Mouse (Mus musculus) CH12.LX (cell line): ENCODE measurements at regions not wholly inside any gene's neighbourhood (a gene's known extent, or its start where the extent isn't known, plus 50 kb on each side); places are given as distances from the start of the nearest gene placed in this dataset.

Source experiments
- DNase-seq: peaks from one replicate; pipeline ENCODE4 v3.0.0-alpha.2; 2013; ENCODE audit errors: extremely low read depth
- H3K27ac ChIP-seq: 2 replicates; pipeline ENCODE4 v1.5.1; 2012; ENCODE audit warnings: low read depth, mild to moderate bottlenecking, control low read depth, moderate library complexity; ENCODE audit not compliant: insufficient read depth
- H3K27me3 ChIP-seq: replicated peaks from 2 replicates; pipeline ENCODE3; 2012; ENCODE audit warnings: inconsistent platforms
- H3K36me3 ChIP-seq, 2 experiments: replicated peaks in 1 of 2; 2 replicates each; pipeline versions ENCODE3 to v1.6.1; 2012; ENCODE audit warnings: inconsistent platforms in 1 of 2, low read length in 1 of 2, mild to moderate bottlenecking in 1 of 2, mixed read lengths in 1 of 2, moderate library complexity in 1 of 2; ENCODE audit not compliant: control insufficient read depth in 1 of 2, insufficient read depth in 1 of 2
- H3K4me1 ChIP-seq, 2 experiments: 2 replicates each; pipeline ENCODE4 v1.6.1; 2012; ENCODE audit warnings: inconsistent platforms in 1 of 2, moderate library complexity in 1 of 2; ENCODE audit not compliant: insufficient read depth in 2 of 2, control insufficient read depth in 1 of 2
- H3K4me2 ChIP-seq: 2 replicates; pipeline ENCODE4 v1.6.1; 2012; ENCODE audit warnings: low read depth, mild to moderate bottlenecking, control low read depth; ENCODE audit not compliant: poor library complexity, insufficient read depth, severe bottlenecking
- H3K4me3 ChIP-seq, 3 experiments: fragments of 150-350 bp in 1 of 3; sonication (generic) in 1 of 3; replicated peaks in 1 of 3; 2 replicates each; pipeline versions ENCODE3 to v1.5.1; 2011 to 2012; ENCODE audit warnings: low read depth in 2 of 3, low read length in 2 of 3, mild to moderate bottlenecking in 2 of 3, moderate library complexity in 2 of 3, control low read depth in 1 of 3, improper control_type of control experiment in 1 of 3, inconsistent platforms in 1 of 3, mixed read lengths in 1 of 3; ENCODE audit not compliant: poor library complexity in 1 of 3
- H3K79me2 ChIP-seq: replicated peaks from 2 replicates; pipeline ENCODE4 v1.6.1; 2012; ENCODE audit warnings: mild to moderate bottlenecking, moderate library complexity; ENCODE audit not compliant: control insufficient read depth, poor library complexity, insufficient read depth, severe bottlenecking; ENCODE audit errors: extremely low read depth
- H3K9ac ChIP-seq: 2 replicates; pipeline ENCODE4 v1.6.1; 2012; ENCODE audit warnings: low read depth, mild to moderate bottlenecking, control low read depth, moderate library complexity; ENCODE audit not compliant: insufficient read depth
- H3K9me3 ChIP-seq: replicated peaks from 2 replicates; pipeline ENCODE3; 2012; ENCODE audit warnings: low read length, inconsistent platforms, mixed read lengths
- CTCF ChIP-seq, 2 experiments: IDR thresholded peaks in 1 of 2; conservative IDR thresholded peaks in 1 of 2; 2 replicates each; pipeline ENCODE4 v1.5.1; 2011 to 2012; ENCODE audit warnings: low read depth in 2 of 2, low read length in 2 of 2, improper control_type of control experiment in 1 of 2, inconsistent platforms in 1 of 2, mild to moderate bottlenecking in 1 of 2, moderate library complexity in 1 of 2
- E2F4 ChIP-seq: IDR thresholded peaks from 2 replicates; pipeline ENCODE4 v1.6.1; 2011; ENCODE audit warnings: low read depth, low read length, improper control_type of control experiment; ENCODE audit not compliant: insufficient replicate concordance
- ETS1 ChIP-seq: conservative IDR thresholded peaks from 2 replicates; pipeline ENCODE4 v1.6.1; 2012; ENCODE audit warnings: low read depth, mild to moderate bottlenecking, inconsistent platforms, low read length, improper control_type of control experiment, moderate library complexity
- HCFC1 ChIP-seq: IDR thresholded peaks from 2 replicates; pipeline ENCODE4 v1.6.1; 2012; ENCODE audit warnings: low read depth, mild to moderate bottlenecking, inconsistent platforms, low read length, improper control_type of control experiment
- IRF4 ChIP-seq: IDR thresholded peaks from 2 replicates; pipeline ENCODE4 v1.6.1; 2014; ENCODE audit warnings: low read depth, mild to moderate bottlenecking, inconsistent platforms, low read length, improper control_type of control experiment
- JUN ChIP-seq: IDR thresholded peaks from 2 replicates; pipeline ENCODE4 v1.6.1; 2011; ENCODE audit warnings: low read depth, mild to moderate bottlenecking, low read length, improper control_type of control experiment, moderate library complexity; ENCODE audit not compliant: insufficient read depth
- JUND ChIP-seq: conservative IDR thresholded peaks from 2 replicates; pipeline ENCODE4 v1.6.1; 2011; ENCODE audit warnings: low read depth, low read length, improper control_type of control experiment
- KAT2A ChIP-seq: IDR thresholded peaks from 2 replicates; pipeline ENCODE4 v1.6.1; 2012; ENCODE audit warnings: low read length, improper control_type of control experiment, inconsistent platforms; ENCODE audit not compliant: insufficient replicate concordance
- MAX ChIP-seq: IDR thresholded peaks from 2 replicates; pipeline ENCODE4 v1.6.1; 2011; ENCODE audit warnings: low read length, improper control_type of control experiment
- MAZ ChIP-seq: IDR thresholded peaks from 2 replicates; pipeline ENCODE4 v1.6.1; 2012; ENCODE audit warnings: low read depth, mild to moderate bottlenecking, inconsistent platforms, low read length, improper control_type of control experiment, moderate library complexity
- MYC ChIP-seq: IDR thresholded peaks from 2 replicates; pipeline ENCODE4 v1.6.1; 2011; ENCODE audit warnings: low read depth, mild to moderate bottlenecking, improper control_type of control experiment, low read length
- POLR2AphosphoS2 ChIP-seq: IDR thresholded peaks from 2 replicates; pipeline ENCODE4 v1.6.1; 2011; ENCODE audit warnings: low read depth, low read length, improper control_type of control experiment
- RCOR1 ChIP-seq: conservative IDR thresholded peaks from 2 replicates; pipeline ENCODE4 v1.6.1; 2012; ENCODE audit warnings: low read depth, mild to moderate bottlenecking, inconsistent platforms, low read length, improper control_type of control experiment
- SIN3A ChIP-seq: IDR thresholded peaks from 2 replicates; pipeline ENCODE4 v1.6.1; 2012; ENCODE audit warnings: low read length, improper control_type of control experiment, inconsistent platforms
- SMC3 ChIP-seq: IDR thresholded peaks from 2 replicates; pipeline ENCODE4 v1.6.1; 2011; ENCODE audit warnings: low read depth, low read length, improper control_type of control experiment
- TBP ChIP-seq: conservative IDR thresholded peaks from 2 replicates; pipeline ENCODE4 v1.6.1; 2011; ENCODE audit warnings: low read depth, low read length, improper control_type of control experiment
- USF1 ChIP-seq: IDR thresholded peaks from 2 replicates; pipeline ENCODE4 v1.6.1; 2014; ENCODE audit warnings: low read depth, mild to moderate bottlenecking, inconsistent platforms, low read length, improper control_type of control experiment
- ZC3H11A ChIP-seq: IDR thresholded peaks from 2 replicates; pipeline ENCODE4 v1.6.1; 2012; ENCODE audit warnings: low read depth, mild to moderate bottlenecking, inconsistent platforms, low read length, improper control_type of control experiment
- ZNF384 ChIP-seq: IDR thresholded peaks from 2 replicates; pipeline ENCODE4 v1.6.1; 2012; ENCODE audit warnings: low read depth, low read length, improper control_type of control experiment, inconsistent platforms
- dilution Hi-C: fragments of 300-500 bp; cut with MboI; formaldehyde crosslinking; loops from 2 replicates; pipeline ENCODE4 v1.14.3; 2020; ENCODE audit warnings: low sequenced_read_pairs; ENCODE audit not compliant: extremely low pct_unique_long_range_greater_than_20kb, extremely low pct_ligation_motif_present
- in situ Hi-C: fragments of 300-500 bp; cut with MboI; formaldehyde crosslinking; loops from 3 replicates; pipeline ENCODE4 v1.14.3; 2019; ENCODE audit warnings: low sequenced_read_pairs, low pct_ligation_motif_present, low pct_unique_long_range_greater_than_20kb, mixed read lengths

- Histone ChIP-seq H3K9ac (no peak overlapping the region), H3K27ac (no peak overlapping the region), H3K79me2 (no peaks in the 10 kb centered on the region), H3K4me1 (peaks cover 24 to 60% of the 10 kb centered on the region in 2 experiments), H3K9me3 (peaks cover 4% of the 10 kb centered on the region), H3K36me3 (no peaks in the 10 kb centered on the region), H3K4me3 (no peak overlapping the region), H3K4me2 (no peak overlapping the region), H3K27me3 (no peaks in the 10 kb centered on the region)
- DNase-seq: no peak
- dilution Hi-C loops: no loop called here
- in situ Hi-C loops: no loop called here
- TF ChIP-seq MAZ (no peak), E2F4 (no peak), ZC3H11A (no peak), CTCF (conservative IDR thresholded peaks at IDR 0.05 in 1 of 2, IDR thresholded peaks at IDR 0.05 in 1 of 2; ENCODE audit: low read depth in 2 of 2, low read length in 2 of 2) (no peak), SMC3 (no peak), TBP (no peak), RCOR1 (no peak), JUN (no peak), SIN3A (no peak)
These were observed 156.5 kb downstream of the Zfp36l1 start for GRCm38 (mm10) chr12:79956351-79956750.

GRCm38 (mm10) chr12:79955501-79955900 is 157.3 kb downstream of the Zfp36l1 start:
- DNase-seq: no peak
- TF ChIP-seq JUN (no peak), E2F4 (no peak), ETS1 (no peak), HCFC1 (no peak), MYC (no peak), POLR2AphosphoS2 (no peak), MAX (no peak), ZNF384 (no peak), IRF4 (no peak), USF1 (no peak), KAT2A (no peak), JUND (no peak), SMC3 (no peak)
- Histone ChIP-seq H3K9ac (no peak overlapping the region), H3K4me3 (no peak overlapping the region), H3K4me1 (peaks cover 15 to 56% of the 10 kb centered on the region in 2 experiments), H3K36me3 (no peaks in the 10 kb centered on the region), H3K27ac (no peak overlapping the region), H3K9me3 (peaks cover 4% of the 10 kb centered on the region), H3K27me3 (no peaks in the 10 kb centered on the region), H3K79me2 (no peaks in the 10 kb centered on the region), H3K4me2 (no peak overlapping the region)
- dilution Hi-C loops (no loop called here), in situ Hi-C loops (no loop called here)
